Mouse (Mus musculus) megakaryocyte-erythroid progenitor cell, adult 5-6 weeks (primary cell): ENCODE results near the gene Tuba3a. TPM values are rescaled to one million over a fixed set of nuclear protein-coding genes. Genes with fewer than 3 reads are reported as not detected.

Experiments used
- ATAC-seq: replicated peaks from 2 replicates; pipeline ENCODE4 v1.8.0; 2016; ENCODE audit warnings: mild to moderate bottlenecking, inconsistent platforms; ENCODE audit not compliant: severe bottlenecking, poor library complexity, low FRiP score, low TSS enrichment
- total RNA-seq, 2 experiments: library from RNA; stranded (forward) in 1 of 2; stranded (reverse) in 1 of 2; fragments of 200-1000, 215-1000 nt in 1 of 2; fragments of >200 nt in 1 of 2; fragmentation: Nextera tagmentation in 1 of 2; gene quantifications; 2 replicates each; pipeline ENCODE4 v1.2.3; 2014 to 2017

The Tuba3a gene
- total RNA-seq (2014; fragmentation: Nextera tagmentation) (not detected in 2 replicates), total RNA-seq (2017) (not detected in 2 replicates)

DNA sequence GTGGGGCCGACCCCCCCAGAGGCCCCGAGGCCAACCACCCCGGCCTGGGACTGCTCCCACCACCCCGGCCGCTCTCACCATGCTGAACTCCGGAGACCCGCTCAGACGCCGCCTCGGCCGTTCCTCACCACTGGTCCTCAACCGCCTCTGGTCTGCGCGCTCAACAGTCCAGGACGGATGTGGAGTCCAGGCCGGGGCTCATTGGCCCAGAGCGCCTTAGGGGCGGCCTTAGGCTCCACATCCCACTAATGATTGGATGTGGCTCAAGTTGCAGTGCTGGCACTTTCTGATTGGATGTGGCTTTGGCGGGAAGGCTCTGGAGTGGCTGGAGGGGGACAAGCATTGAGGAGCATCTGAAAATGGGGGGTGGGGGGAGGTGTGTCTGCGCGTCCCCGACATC, at the start of gene Tuba3a:
Gene Tuba3a (minus strand): TSS at position 153 of the 400 bp plus-strand sequence.
- ATAC-seq: no peak

GRCm38 (mm10) chr6:125334356-125334755, 48.5 kb upstream of the Tuba3a start:
- no peak for ATAC-seq

GRCm38 (mm10) chr6:125333112-125333899, 47.5 kb upstream of the Tuba3a start:
- no peak for ATAC-seq

- peak; percentile 79 for ATAC-seq
Measured at GRCm38 (mm10) chr6:125330626-125331326, 44.9 kb upstream of the Tuba3a start.

GRCm38 (mm10) chr6:125328243-125328642, 42.4 kb upstream of the Tuba3a start:
- ATAC-seq: 0 out of 2 replicates have a peak, but pooled peaks have one; percentile 47

- no peak for ATAC-seq
Measured at GRCm38 (mm10) chr6:125325337-125325736, 39.5 kb upstream of the Tuba3a start.

DNA sequence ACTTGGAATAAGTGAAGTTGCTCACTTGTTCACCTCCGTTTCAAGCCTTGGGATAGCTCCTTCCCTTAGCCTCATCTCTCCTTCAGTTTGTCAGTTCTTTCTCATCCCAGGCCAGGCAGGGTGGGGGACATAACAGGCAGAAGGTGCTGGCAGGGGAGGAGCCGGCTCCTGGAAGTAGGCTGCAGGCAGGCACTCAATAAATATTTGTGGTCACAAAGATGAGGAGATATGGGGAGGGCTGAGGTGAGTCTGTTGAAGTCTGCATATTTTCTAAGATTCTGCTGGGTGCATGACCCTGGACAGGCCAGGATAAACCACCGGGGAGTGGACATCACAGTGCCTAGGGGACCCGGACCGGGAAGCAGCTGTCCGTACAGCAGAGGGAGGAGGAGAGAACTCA, 37.7 kb upstream of the Tuba3a start:
- no peak for ATAC-seq

DNA sequence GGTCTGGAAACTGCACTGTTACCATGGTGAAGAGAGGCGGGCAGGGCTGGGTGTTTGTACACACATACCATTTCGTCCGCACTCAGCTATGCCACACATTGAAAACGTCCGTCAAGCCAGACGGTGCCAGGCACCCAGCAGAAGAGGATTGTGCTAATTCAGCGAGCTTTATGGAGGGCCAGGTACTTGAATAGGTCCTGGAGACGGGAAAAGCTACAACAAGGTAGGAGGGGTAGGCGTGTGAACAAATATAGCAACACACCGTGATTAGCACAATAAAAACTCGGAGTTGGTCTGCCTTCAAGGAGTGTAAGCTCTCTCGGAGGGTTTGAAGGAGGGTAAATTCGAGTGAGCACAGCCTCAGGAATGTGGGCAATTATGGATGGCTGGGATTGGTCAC, 37.0 kb upstream of the Tuba3a start:
- ATAC-seq: no peak

DNA sequence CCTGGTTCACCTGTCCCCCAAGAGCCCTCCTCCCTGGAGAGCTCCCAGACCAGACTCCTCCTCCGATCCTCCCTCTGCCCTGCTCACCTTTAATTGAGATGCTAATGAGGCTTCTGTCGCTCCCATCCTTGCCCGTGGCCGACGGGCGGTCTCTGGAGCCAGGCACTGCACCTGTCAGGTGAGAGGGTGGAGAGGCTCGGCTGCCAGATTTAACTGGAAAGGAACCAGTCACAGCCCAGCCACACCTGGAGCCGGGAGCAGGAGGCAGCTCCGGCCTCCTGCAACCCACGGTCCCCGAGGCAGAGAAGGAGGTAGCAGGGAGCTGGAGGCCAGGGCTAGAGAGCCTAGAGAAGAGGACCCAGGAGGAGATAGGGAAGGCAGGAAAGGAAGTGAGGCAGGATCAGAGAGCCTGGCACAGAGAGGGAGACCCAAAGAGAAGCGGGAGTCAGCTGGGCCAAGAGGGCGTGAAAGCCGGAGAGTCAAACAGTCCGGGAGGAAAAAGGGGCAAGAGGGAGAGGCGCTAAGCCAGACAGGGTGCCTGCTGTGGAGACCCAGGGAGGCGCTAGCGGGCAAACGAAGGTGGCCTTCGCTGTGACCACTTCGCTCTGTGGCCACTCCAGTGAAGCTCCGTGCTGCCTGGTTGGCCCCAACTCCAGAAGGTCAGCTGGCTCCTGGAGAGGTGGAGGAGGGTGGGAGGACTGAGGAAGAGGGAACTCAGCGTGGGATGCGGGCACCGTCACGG, 35.4 kb upstream of the Tuba3a start:
- no peak for ATAC-seq

DNA sequence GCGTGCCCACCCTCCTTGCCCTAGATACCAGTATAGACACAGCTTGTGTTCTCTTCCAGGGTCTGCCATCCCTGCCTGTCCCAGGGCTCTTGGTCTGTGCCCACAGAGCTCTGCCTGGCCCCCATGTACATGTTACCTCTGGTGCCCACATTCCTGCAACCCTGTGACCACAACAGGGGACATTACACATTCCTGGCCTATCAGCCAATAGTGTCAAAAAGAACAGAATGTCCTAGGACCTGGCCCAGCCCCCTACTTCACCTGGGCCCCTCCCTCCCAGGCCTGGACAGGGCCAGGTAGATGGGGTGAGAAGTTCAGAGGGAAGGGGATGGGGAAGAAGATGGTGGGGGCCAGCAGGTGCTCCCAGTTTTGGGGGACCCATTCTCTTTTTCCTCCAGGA, 34.5 kb upstream of the Tuba3a start, which contains the start of gene Scnn1a:
Gene Scnn1a (plus strand): TSS at position 337 of the 400 bp plus-strand sequence.
- no peak for ATAC-seq

DNA sequence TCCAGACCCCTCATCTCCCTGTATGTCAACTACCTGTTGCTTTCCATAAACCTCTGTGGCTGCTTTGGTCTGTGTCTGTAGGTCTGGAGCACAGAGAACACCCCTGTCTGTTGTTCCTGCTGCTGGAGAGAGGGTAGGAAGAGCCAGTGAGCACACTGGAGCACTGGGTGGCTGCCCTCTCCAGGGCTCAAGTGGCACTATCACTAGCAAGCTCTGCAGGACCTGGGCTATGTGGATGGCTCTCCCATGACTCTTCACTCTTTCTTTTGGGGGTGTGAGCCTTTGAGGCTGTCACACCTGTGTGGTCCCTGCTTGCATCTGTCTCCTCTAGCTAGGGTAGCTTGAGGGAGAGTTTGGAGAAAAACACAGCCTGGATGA, 34.1 kb upstream of the Tuba3a start:
- ATAC-seq: no peak

DNA sequence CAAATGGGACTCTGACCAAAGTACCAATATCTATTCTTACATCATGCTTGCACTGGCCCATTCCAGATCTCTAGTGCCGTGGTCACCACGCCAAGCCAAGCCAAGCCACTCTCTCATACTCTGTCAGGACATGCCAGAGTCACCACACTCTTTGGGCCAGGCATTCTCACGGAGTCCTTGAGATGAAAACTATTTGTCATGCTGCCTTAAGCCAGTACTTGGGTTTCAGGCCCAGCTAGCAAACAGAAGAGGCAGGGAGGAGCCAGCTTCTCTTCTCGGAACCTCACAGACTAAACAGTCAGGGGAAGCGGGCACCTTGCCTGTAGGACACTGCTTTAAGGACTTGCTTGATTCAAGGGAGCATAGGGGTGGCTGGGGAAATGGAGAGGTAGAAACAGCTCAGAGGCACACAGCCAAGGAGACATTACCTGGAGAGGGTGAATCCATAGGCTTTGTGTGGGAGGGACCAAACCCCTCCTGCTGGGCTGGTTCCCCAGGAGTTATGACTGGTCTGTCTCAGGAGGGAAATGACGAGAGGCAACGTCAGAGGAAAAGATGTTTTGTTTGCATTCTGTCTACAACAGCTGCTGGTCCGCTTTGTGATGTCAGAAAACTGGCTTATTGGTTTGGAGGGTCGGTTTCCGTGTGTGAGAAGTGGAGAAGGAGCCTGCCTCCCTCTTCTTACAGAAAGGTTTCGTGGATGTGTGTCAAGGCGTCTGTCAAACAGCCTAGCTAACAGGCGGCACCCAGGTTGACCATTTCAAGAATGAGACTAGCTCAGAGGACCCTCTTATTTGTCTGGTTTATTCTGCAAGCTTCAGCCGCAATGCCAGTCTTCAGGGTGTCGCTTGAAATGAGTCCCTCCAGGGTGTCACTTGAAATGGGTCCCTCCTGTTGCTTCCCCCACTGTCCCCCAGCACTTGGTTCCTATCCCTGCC, 33.4 kb upstream of the Tuba3a start:
- ATAC-seq: no peak

GRCm38 (mm10) chr6:125317077-125317476, 31.2 kb upstream of the Tuba3a start:
- ATAC-seq: no peak

DNA sequence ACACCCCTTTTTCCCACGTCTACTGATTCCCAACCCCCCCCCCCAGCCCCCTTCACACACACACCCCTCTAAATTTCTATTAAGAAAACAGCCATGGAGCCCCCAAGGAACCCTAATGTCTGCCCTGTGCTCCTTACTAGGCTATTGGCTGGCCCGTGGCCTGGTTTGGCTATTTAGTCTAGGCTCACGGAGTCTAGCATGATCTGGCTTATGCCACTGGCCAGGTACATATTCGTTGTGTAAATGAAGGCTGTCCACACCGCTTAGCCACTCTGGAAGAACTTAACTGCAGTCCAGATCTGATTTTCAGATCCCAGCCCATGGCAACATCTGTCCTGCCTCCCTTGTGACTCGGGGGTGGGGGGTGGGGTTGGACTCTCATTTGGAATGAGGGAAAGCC, 28.9 kb upstream of the Tuba3a start:
- no peak for ATAC-seq

GRCm38 (mm10) chr6:125314231-125314563, 28.4 kb upstream of the Tuba3a start:
- 0 out of 2 replicates have a peak, but pooled peaks have one; percentile 24 for ATAC-seq

- peak; percentile 76 for ATAC-seq
Measured at GRCm38 (mm10) chr6:125313546-125314230, 27.8 kb upstream of the Tuba3a start, which contains the start of gene Ltbr. Gene Ltbr (minus strand): TSS chr6:125313885.

DNA sequence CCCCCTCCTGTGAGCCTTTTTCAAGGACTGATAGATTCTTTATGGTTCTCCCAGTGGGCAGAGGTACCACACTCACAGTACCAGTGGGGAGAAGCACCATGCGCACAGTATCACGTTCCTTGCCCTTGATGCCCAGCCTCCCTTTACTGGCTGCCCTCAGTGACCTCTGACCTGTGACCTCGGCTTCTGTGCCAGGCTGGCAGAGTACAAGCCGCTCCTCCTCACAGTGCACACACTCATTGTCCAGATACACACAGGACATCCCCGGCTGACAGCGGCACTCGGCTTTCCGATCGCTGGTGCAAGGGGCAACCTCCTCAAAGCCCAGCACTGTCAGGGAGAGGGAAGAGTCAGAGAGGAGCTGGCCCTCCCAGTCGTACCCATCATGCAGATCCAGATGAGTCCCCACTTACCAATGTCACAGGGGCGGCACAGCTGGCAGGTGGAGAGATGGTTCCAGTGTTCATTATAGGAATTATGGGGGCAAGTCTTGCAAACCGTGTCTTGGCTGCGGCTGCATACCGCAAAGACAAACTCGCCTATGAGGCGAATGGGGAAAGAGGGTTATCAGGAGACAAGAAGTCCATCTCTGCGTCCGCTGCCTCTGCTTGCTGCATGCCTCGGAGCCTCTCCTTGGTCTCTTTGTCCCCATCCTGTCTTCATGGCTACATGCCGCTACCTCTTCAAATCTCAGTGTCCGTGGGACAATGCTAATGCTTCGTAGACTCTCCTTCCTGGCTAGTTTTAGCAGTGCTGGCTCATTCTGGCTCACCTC, 26.9 kb upstream of the Tuba3a start:
- ATAC-seq: no peak

DNA sequence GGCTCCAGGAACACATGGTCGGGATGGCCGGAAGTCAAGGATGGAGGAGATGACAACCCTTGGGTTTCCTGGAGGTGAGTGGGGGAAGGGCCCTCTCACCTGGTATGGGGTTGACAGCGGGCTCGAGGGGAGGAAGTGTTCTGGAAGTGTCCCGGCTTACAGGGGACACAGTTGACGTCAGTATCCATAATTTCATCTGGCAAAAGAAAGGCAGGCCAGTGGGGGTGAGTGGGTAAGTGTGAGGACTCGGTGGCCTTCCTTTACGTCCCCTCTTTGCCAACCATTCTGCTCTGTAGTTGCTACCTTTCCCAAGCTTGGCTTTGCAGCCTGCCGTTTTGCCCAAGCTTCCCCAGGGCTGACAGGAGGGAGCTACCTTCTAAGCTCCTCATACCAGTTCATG, 26.3 kb upstream of the Tuba3a start:
- ATAC-seq: no peak
